Mouse (Mus musculus): ENCODE results near the gene Tmem147.

Gene Tmem147

GRCm38 (mm10) chr7:30728214-30728613 lies 1.1 kb downstream of the Tmem147 start:
- no peak for DNase-seq (ENCODE audit: low spot score)

- no peak for DNase-seq (ENCODE audit: low spot score)
Measured at GRCm38 (mm10) chr7:30723274-30723953, 5.9 kb downstream of the Tmem147 start.

- DNase-seq (ENCODE audit: low spot score) = no peak
Measured at GRCm38 (mm10) chr7:30721286-30721685, 8.1 kb downstream of the Tmem147 start.

- no peak for DNase-seq (ENCODE audit: low spot score)
Measured at GRCm38 (mm10) chr7:30719669-30720068, 9.7 kb downstream of the Tmem147 start.

- no peak for DNase-seq (ENCODE audit: low spot score)
Measured at GRCm38 (mm10) chr7:30717716-30718046, 11.7 kb downstream of the Tmem147 start.

GRCm38 (mm10) chr7:30717006-30717715 lies 12.2 kb downstream of the Tmem147 start:
- peak; percentile 89 for DNase-seq (ENCODE audit: low spot score)

- no peak for DNase-seq (ENCODE audit: low spot score)
Measured at GRCm38 (mm10) chr7:30711942-30712341, 17.4 kb downstream of the Tmem147 start, which contains the start of gene Atp4a. Gene Atp4a, plus strand, starts transcription at chr7:30712209.

GRCm38 (mm10) chr7:30707441-30707840 lies 21.9 kb downstream of the Tmem147 start:
- no peak for DNase-seq (ENCODE audit: low spot score)

GRCm38 (mm10) chr7:30706214-30706882 lies 23.0 kb downstream of the Tmem147 start:
- peak; percentile 72 for DNase-seq (ENCODE audit: low spot score)

GRCm38 (mm10) chr7:30698589-30698988 lies 30.8 kb downstream of the Tmem147 start, which contains the start of gene 2200002J24Rik:
Gene 2200002J24Rik, plus strand, starts transcription at chr7:30698926.
- peak; percentile 77 for DNase-seq (ENCODE audit: low spot score)

- no peak for DNase-seq (ENCODE audit: low spot score)
Measured at GRCm38 (mm10) chr7:30698101-30698500, 31.2 kb downstream of the Tmem147 start.

GRCm38 (mm10) chr7:30688325-30688724 lies 41.0 kb downstream of the Tmem147 start:
- DNase-seq (ENCODE audit: low spot score) = no peak

GRCm38 (mm10) chr7:30683425-30683824 lies 45.9 kb downstream of the Tmem147 start:
- no peak for DNase-seq (ENCODE audit: low spot score)

- DNase-seq (ENCODE audit: low spot score) = peak; percentile 85
Measured at GRCm38 (mm10) chr7:30681897-30682296, 47.4 kb downstream of the Tmem147 start.

- no peak for DNase-seq (ENCODE audit: low spot score)
Measured at GRCm38 (mm10) chr7:30678263-30678975, 50.9 kb downstream of the Tmem147 start.

All from testis, postnatal 14 days (tissue).